Mouse (Mus musculus): ENCODE data around the gene Mars. TPM values are rescaled to one million over a fixed set of nuclear protein-coding genes. Genes with fewer than 3 reads are reported as not detected.

Mars gene
- 10 to 100 TPM; 37.6 to 42.2 TPM for total RNA-seq (2023)

GRCm38 (mm10) chr10:127311476-127312355, at the start of gene Mars:
Gene Mars (minus strand): TSS chr10:127311786.

GRCm38 (mm10) chr10:127353909-127354895, 42.6 kb upstream of the Mars start, which contains the start of gene Inhbe:
Gene Inhbe (minus strand): TSS chr10:127354411.

DNA sequence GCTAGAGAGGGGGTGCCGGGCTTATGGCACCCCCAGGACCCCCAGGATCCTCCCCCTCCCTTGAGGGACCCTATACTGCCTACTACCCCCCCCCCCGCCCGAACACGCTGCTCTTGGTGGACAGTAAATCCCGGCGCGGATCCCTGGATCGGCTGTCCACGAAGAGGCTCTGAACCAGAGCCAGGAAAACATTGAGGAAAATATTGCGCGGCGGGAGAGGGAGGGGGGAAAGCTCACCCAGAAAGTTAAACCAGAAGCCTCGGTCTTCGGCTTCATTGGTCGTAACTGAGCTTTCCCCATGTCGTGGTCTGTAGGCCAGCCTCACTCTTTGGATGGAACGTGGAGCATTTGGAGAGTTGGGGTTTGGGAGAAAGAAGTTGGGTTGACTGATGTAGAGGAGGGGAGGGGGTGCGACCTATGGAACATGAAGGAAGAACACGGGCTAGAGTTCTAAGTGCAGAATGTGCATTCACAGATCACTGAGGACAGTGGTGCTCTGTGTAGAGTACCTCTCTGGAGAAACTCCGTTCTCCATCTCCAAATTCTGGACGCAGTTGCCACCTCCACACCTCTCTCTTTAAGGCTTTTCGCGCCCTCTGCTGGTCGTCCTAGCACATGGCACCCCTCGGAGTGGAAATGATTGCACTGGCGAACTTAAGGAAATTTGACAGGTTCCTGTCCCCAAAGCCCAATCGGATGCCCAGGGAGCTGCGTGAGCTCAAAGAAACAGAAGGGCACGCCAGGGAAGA, 30.5 kb upstream of the Mars start, which contains the start of gene Gli1:
Gene Gli1, minus strand, starts transcription at position 84 of the 749 bp plus-strand sequence.

DNA sequence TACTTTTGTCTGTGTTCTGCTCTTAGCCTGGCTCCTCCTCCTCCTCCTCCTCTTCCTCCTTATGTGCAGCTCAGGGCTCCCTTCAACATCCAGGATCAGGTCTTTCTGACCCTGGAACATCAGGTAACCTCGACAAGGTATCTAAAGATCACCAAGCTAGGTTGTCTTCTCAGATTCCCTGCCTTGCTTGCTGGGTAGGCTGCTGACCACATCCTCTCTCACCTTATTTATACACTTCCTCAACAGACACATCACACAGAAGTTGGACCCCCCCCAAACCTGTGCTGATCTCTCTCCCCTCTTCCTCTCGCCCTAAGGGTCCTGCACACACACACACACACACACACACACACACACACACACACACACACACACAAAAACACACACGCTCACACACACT, 10.0 kb upstream of the Mars start, which contains the start of gene Arhgap9:
Gene Arhgap9, plus strand, starts transcription at position 344 of the 400 bp plus-strand sequence.

GRCm38 (mm10) chr10:127288800-127289572, 22.6 kb downstream of the Mars start, which contains the start of gene Mbd6:
Gene Mbd6 (minus strand): TSS chr10:127289018.

GRCm38 (mm10) chr10:127266112-127267091, 45.2 kb downstream of the Mars start, which contains the start of gene Dctn2:
Gene Dctn2 (plus strand): TSS chr10:127266368.

DNA sequence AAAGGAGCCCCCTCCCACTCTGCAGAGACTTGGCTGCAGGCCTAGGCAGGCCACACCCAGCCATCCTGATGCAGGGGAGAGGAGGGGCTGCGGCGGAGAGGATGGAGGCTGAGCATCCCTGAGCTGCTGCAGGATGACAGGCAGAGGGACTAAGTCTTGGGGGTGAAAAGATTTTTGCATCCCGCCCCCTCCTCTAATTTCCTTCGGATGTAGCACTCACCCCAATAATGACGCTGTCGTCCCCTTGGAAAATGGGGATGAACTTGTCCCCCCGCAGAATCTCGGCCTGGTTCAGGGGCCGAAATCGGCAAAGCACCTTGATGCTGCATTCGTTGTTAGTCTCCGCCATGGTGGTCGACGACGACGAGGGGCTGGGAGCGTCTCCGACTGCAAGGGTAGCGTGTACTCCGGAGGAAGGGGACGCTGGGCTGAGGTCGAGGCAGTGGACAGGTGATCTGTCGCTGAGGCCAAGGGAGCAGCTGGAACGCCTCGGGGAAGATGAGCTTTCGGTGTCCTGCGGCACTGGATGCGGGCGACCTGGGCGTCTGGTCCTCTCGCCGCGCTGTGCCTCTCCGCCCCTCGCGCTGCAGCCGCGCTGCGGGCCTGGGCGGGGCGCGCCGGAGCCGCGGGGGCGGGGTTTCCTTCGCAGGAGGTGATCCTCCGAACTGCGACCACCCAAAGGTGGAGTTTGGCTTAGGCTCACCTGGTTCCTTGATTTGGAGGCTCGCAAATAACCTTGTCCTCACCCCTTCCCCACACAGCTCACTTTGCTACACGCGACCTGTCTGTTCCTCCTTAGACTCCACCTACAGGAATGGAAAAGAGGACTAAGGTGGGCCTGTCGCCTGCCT, 48.8 kb downstream of the Mars start, which contains the start of gene Kif5a:
Gene Kif5a, minus strand, starts transcription at position 801 of the 851 bp plus-strand sequence.

Other genes starting within 250 kb of the Mars start
- gene Cdk4, start 248.3 kb downstream of the Mars start, total RNA-seq (2023) = 10 to 100 TPM; 74.8 to 91.0 TPM
- gene Tspan31, start 241.5 kb downstream of the Mars start, total RNA-seq (2023) = 10 to 100 TPM; 66.0 to 66.3 TPM
- 10 to 100 TPM; 32.9 to 33.7 TPM for gene Agap2, start 236.5 kb downstream of the Mars start, total RNA-seq (2023)
- gene Os9, start 190.7 kb downstream of the Mars start, total RNA-seq (2023) = 100 to 1,000 TPM; 136 to 140 TPM
- 100 to 1,000 TPM; 257 to 262 TPM for gene B4galnt1, start 146.6 kb downstream of the Mars start, total RNA-seq (2023)
- gene Slc26a10, start 131.1 kb downstream of the Mars start, total RNA-seq (2023) = not detected
- under 1 TPM in 1 of 2 experiments, not detected in 1; 0.55 TPM for gene Arhgef25, start 121.7 kb downstream of the Mars start, total RNA-seq (2023)
- 10 to 100 TPM; 24.6 to 28.6 TPM for gene Dtx3, start 116.1 kb downstream of the Mars start, total RNA-seq (2023)
- 10 to 100 TPM; 20.6 to 21.1 TPM for gene Pip4k2c, start 100.2 kb downstream of the Mars start, total RNA-seq (2023)
- 1 to 10 TPM; 2.4 to 3.3 TPM for gene Kif5a, start 48.4 kb downstream of the Mars start, total RNA-seq (2023)
- 100 to 1,000 TPM; 111 to 113 TPM for gene Dctn2, start 45.4 kb downstream of the Mars start, total RNA-seq (2023)
- gene Mbd6, start 22.8 kb downstream of the Mars start, total RNA-seq (2023) = 100 to 1,000 TPM; 116 to 118 TPM
- gene Arhgap9, start 10.2 kb upstream of the Mars start, total RNA-seq (2023) = 100 to 1,000 TPM; 216 to 240 TPM
- under 1 TPM in 1 of 2 experiments, not detected in 1; 0.66 TPM for gene Gli1, start 30.2 kb upstream of the Mars start, total RNA-seq (2023)
- not detected for gene Inhbe, start 42.6 kb upstream of the Mars start, total RNA-seq (2023)
- gene Inhbc, start 58.6 kb upstream of the Mars start, total RNA-seq (2023) = not detected
- gene R3hdm2, start 68.5 kb upstream of the Mars start, total RNA-seq (2023) = 100 to 1,000 TPM in 1 of 2 experiments, 10 to 100 TPM in 1; 98.4 to 116 TPM
- gene Stac3, start 189.9 kb upstream of the Mars start, total RNA-seq (2023) = 1 to 10 TPM; 1.0 to 3.7 TPM
- not detected for gene Ndufa4l2, start 203.2 kb upstream of the Mars start, total RNA-seq (2023)
- gene Shmt2, start 210.7 kb upstream of the Mars start, total RNA-seq (2023) = 10 to 100 TPM; 12.1 to 12.7 TPM
- not detected for gene Nxph4, start 222.8 kb upstream of the Mars start, total RNA-seq (2023)

Measured in monocyte, adult 59 days (primary cell).